Mouse (Mus musculus): ENCODE measurements around the gene Kri1.
A peak's percentile ranks its signal among the peaks of the same experiment; 100 is the strongest.
"Not testable (repeated sequence)": the region's sequence is repeated elsewhere in the genome, so short reads cannot be mapped to it uniquely, and the experiment has no call there.

The Kri1 gene

DNA sequence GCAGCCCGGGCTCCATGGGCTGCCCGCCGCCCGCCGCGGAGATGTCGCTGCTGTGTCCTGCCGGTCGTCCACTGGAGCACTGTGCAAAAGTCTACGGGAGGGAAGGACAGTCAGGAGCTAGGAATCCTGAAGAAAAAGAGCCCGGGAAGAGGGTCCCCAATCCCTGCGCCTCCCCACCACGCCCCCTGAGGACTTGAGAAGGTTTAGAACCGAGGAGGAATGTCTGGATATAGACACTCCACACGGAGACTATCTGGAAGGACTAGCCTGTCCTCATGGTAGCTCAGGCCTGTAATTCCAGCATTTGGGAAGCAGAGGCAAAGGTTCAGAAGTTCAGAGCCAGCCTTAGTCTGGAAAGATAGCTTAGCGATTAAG is 42.7 kb downstream of the Kri1 start:
- DNase-seq (ENCODE audit: low read depth in 1 of 2, low spot score in 2 of 2) = no peak

DNA sequence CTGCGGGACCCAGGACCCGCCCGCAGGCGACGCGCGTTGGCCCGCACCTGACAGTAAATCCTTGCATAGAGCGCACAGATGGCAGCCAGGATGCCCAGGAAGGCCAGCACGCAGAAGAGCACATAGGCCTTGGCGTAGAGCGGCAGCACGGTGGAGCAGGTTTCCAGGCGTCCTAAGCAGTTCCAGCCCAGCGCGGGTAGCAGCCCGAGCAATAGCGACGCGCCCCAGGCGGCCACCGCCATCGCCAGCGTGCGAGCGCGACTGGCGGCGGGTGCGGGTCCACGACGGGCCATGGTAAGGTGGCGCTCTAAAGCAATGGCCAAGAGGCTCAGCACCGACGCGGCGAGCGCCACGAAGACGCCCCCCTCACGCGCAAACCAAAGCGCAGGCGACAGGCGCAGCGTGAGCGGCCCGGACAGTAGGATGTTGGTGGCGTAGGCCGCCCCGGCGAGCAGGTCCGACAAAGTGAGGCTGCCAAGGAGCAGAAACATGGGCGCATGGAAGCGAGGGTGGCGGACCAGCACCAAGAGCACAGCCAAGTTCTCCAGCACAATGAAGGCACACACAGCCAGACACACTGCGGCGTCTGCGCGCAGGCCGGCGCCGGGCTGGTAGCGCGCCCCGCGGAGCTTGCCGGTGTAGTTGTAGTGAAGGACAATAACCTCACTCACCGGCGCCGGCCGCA is 43.2 kb downstream of the Kri1 start:
- DNase-seq (ENCODE audit: low read depth in 1 of 2, low spot score in 2 of 2) = no peak

DNA sequence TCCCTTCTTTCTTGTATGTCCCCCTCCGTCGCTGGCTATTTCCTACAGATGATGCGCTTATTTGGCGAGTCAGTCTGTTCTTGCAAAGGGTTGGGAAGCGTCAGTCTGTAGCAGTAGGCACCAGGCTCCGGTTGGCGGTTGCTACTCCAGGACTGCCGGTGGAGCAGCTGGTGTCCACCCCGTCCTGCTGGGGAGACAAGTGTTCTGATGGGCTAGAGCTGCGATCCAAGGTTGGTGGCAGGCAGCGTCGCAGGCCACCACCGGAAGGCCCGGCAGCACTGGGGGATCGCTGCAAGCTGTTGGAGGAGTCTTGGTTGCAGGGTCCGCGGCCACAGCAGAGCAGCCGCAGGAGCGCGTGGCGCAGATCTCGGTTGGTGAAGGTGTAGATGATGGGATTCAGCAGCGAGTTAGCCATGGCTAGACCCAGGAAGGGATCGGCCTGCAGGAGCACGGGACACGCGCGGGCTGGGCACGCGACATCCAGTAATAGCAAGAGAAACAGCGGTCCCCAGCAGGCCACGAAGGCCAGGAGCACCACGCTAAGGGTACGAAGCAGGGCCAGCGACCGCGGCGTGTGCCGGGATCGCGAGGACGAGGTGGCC is 43.8 kb downstream of the Kri1 start:
- DNase-seq (ENCODE audit: low read depth in 1 of 2, low spot score in 2 of 2) = no peak

DNA sequence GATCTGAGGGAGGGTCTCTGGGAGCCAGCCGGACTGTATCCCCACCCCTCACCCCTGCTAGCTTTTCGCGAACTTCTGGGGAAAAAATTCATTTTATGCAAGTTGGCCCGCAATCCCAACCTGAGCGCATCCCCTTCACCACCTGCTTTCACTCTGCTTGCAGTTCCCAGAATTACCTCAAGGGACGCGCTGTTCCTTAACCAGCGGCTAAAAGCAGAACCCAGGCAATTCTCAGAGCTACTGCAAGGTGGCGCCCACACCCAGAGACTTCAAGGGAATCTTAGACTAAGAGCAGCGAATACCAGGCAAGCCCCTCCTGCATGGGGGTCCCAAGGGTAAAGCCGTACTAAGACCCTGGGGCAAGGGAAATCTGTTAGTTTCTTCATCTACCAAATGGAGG is 46.4 kb downstream of the Kri1 start:
- peak in 1 of 2 experiments; percentile 72 for DNase-seq (ENCODE audit: low read depth in 1 of 2, low spot score in 2 of 2)

DNA sequence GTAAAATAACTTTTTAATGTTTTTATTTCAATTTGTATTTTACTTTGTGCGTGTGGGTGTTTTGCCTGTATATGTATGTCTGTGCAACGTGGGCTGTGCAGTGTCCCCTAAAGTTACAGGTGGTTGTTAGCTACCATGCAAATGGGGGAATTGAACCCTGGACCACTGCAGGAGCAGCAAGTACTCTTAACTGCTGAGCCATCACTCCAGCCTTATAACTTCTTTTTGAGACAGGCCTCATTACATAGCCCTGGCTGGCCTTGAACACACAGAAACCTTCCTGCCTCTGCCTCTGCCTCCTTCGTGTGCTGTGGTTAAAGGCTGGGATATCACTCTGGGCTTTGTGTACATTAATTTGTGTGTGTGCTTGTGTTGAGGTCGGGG is 48.3 kb downstream of the Kri1 start:
- no peak for DNase-seq (ENCODE audit: low read depth in 1 of 2, low spot score in 2 of 2)

DNA sequence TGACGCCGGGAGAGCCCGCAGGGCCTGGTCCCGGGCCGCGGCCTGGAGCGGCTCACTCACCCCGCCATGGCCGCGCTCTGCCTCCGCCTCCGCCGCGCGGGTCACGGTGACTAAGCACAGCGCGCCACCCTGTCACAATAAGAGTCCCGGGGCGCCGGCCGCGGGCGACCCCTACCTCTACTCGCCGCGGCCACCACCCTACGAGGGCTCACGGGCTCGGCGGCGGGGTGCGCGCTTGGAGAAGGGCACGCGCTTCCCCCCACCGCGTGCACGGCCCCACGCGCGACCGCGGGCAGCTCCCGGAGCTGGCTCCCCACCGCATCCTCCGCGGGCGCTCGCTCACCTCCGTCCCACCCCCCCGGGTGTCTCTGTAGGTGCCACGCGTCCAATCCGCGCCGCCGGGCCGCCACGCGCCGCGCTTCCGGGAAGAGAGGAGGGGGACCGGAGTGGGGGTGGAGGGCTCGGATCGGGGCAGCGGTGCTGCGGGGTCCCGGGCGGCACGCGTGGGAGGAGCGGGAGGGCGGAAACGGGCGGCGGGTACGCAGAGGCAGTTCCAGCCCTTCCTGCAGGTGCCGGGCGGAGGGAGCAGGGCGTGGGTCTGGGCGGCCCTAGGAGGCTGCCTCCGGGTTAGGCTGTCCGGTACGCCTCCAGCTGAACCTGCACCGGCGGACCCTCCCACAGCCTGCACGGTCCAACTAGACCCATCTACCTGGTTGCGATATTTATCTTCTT is 48.9 kb downstream of the Kri1 start, which contains the start of gene Keap1:
Gene Keap1, minus strand, starts transcription at position 629 of the 732 bp plus-strand sequence.
- peak in 1 of 2 experiments; percentile 59 for DNase-seq (ENCODE audit: low read depth in 1 of 2, low spot score in 2 of 2)

DNA sequence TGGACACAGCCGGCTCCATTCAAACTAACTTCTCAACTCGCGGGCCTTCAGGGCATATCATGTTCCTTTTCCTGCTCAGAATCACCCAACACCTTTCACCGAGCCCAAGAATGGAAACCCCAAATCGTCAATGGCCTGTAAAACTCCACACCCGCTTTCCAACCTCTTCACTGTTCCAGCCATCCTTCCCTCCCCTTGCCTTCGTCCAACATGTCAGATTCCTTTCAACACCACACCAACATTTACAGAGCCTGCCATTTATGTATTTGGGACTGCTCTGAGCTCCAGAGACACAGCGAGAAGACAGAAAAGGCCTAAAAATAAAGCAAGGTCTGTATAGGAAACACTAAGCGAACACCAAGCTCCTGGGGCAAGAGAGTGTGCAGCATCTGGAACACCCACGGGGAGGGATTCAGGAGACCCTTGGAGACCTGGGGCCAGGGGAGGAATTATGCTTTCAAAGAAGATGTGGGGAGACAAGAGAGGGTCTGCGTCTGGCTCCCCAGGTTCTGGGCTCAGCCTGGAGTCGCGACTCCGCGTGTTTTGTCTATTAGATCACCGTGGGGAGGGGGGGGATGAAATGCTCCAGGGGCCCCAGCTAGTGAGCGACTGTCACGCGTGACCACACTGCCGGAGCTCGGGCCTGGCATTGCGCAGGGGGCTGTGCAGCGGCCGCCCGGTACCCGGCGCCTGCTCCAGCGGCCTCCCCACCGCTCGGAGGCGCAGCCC is 49.6 kb downstream of the Kri1 start:
- DNase-seq (ENCODE audit: low read depth in 1 of 2, low spot score in 2 of 2) = no peak

DNA sequence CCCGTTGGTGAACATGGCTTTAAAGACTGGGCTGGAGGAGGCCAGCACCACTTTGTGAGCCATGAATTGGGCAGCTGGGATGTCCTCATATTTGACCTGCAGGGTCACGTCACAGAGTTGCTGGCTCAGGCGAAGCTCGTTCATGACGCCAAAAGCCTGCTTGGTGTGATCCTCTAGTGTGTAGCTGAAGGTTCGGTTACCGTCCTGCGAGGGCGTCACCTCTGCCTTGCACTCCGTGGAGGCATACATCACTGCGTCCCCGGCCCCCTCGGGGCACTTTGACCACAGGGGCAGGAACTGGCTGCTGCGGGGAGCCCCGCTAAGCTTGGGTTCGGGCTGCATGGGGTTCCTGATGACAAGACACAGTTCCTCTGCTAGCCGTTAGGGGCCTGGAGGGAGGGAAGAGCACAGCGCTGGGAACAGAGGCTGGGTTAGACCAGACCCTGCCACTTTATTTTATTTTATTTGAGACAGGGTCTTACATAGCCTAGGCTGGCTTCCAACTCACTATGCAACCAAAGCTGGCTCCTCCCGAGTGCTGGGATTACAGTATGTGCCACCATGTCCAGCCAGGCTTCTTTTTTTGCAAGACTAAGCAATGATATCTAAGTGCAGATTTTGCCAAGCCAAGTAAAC is 50.3 kb downstream of the Kri1 start:
- DNase-seq (ENCODE audit: low read depth in 1 of 2, low spot score in 2 of 2) = peak in 1 of 2 experiments; percentile 26

DNA sequence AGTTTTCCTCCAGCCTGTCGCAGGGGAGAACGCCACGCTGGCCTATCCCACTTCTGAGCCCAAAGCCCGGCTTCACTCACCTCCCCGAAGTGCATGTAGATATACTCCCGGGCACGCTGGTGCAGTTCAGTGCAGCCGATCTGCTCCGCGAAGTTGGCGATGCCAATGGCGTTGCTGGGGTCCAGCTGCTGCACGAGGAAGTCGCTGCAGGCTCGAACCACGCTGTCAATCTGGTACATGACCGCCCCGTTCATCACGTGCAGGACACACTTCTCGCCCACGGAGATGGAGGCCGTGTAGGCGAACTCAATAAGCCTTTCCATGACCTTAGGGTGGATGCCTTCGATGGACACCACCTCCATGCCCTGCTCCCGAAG is 50.8 kb downstream of the Kri1 start:
- no peak for DNase-seq (ENCODE audit: low read depth in 1 of 2, low spot score in 2 of 2)

DNA sequence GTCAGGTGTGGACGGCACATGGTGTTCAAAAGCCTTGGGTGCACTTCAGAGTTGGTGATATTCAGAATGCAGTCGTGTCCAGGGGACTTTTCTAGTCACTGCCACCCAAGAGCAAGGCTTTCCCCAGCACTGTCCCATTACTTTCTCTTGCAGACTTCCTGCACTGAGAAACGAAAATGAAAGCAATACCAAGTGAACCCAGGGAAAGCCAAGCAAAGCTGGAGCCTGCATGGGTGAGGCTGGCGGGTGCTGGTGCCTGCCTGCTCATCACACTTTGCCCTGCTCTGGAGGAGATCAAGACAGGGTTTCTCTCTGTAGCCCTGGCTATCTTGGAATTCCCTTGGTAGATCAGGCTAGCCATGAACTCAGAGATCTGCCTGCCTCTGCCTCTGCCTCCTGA is 52.4 kb downstream of the Kri1 start:
- no peak for DNase-seq (ENCODE audit: low read depth in 1 of 2, low spot score in 2 of 2)

DNA sequence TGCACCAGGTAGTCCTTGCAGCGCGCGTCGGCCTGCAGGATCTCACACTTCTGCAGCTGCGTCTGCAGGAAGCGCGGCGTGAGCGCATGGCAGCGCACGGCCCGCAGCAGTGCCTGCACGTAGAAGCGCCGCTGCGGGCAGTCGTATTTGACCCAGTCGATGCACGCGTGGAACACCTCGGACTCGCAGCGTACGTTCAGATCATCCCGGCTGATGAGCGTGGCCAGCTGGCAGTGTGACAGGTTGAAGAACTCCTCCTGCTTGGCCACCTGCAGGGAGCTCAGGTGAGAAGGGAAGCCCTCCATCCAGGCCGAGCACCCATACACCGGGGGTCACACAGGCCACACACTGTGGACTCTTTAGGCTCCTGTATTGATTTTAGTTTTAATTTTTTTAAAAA is 54.0 kb downstream of the Kri1 start:
- no peak for DNase-seq (ENCODE audit: low read depth in 1 of 2, low spot score in 2 of 2)

DNA sequence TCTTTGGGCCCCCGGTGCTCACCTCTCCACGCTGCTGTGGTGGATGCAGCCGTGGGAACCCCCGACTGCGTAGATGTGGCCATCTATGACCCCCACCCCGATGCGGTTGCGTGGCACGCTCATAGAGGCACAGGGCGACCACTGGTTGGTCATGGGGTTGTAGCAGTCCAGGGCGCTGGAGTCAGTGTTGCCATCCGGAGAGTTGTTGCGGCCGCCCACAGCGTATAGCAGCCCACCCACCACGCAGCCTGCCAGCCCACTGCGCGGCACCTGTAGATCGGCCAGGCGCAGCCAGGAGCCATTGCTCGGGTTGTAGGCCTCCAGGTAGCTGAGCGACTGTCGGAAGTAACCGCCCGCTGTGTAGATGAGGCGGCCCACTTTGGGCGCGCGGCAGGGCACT is 54.4 kb downstream of the Kri1 start:
- DNase-seq (ENCODE audit: low read depth in 1 of 2, low spot score in 2 of 2) = no peak

DNA sequence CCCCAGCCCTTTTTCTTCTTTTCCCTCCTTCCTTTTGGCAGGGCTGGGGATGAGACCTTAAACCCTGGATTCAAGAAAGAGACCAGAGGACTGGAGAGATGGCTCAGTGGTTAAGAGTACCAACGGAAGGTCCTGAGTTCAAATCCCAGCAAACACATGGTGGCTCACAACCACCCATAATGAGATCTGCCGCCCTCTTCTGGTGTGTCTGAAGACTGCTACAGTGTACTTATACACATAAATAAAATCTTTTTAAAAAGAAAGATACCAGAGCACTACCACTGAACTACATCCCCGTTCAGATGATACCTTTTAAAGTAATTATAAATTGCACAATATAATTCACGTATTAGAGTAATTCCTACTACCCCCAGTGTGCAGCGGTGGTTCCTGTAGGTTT is 54.9 kb downstream of the Kri1 start:
- DNase-seq (ENCODE audit: low read depth in 1 of 2, low spot score in 2 of 2) = no peak

DNA sequence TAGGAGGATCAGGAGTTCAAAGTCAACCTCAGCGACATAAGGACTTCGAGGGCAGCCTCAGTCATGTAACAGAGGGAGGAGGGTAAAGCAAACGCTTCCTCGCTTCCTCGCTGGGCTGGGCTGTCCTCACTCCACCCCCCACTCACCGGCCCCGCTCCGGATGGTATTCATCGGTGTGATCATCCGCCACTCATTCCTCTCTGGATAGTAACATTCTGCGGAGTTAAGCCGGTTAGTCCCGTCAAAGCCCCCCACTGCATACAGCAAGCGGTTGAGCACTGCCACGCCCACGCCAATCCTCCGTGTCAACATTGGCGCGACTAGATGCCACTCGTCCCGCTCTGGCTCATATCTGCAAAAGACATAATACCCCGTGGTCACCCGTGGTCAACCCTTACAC is 56.2 kb downstream of the Kri1 start:
- no peak for DNase-seq (ENCODE audit: low read depth in 1 of 2, low spot score in 2 of 2)

DNA sequence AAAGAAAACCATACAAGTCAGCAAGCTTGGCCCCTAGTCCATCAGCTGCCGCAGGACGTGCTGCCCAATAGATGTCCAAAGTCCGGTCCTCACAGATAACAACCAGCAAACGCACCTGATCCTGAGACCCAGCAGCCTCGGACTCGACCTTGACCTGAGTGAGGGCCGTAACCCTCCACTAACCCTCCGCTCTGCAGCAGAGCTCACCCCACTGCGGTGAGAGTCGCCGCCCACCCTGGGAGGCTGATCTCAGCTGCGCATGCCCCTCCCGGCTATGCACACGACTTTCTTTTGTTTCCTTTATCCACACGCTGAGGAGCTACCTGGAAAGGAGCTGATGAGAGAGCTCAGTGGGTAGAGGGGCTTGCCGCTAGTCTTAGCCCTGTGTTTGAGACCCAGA is 60.4 kb downstream of the Kri1 start:
- DNase-seq (ENCODE audit: low read depth in 1 of 2, low spot score in 2 of 2) = no peak

DNA sequence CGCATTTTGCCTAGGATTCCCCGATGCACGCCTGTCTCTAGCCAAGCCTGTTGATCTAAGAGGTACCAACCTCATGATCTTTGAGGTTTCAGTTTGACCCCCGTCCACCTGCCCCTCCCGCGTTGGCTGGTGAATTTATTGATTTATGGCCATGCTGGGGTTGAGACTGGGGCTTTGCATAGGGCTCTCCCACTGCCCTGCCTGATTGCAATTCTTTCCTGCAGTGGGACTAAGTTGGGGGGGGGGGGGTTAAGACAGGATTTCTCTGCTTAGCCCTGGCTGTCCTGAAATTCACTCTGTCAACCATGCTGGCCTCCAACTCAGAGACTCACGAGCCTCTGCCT is 62.4 kb downstream of the Kri1 start:
- no peak for DNase-seq (ENCODE audit: low read depth in 1 of 2, low spot score in 2 of 2)

DNA sequence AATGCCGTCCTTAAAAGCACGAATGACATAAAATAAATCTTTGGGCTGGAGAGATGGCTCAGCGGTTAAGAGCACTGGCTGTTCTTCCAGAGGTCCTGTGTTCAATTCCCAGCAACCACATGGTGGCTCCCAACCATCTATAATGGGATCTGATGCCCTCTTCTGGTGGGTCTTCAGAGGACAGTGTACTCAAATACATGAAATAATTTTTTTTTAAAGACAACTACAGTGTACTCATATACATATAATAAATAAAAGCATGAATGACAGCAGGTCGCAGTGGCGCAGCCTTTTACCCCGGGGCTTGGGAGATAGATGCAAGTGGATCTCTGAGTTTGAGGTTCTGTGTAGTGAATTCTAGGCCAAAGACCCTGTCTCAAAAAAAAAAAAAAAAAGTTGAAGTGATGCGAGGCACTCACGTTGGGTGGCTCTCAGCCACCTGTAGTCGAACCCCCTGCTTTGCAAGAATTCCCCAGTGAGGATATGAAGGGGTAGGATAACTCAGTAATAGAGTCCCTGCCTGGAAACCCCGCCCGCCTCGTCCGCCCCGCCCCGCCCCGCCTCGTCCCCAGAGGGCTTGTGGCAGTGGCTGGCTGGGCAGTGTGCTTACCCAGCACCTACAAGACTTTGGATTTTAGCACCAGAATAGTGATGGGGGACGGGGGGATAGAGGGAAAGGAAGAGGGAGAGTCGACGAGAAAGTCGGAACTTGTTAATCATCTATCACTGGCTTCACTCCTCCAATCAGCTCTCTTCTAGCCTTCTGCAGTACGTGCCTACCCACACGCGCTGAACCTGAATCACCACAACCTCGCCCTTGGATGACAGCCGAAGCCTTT is 63.0 kb downstream of the Kri1 start:
- no peak for DNase-seq (ENCODE audit: low read depth in 1 of 2, low spot score in 2 of 2)

DNA sequence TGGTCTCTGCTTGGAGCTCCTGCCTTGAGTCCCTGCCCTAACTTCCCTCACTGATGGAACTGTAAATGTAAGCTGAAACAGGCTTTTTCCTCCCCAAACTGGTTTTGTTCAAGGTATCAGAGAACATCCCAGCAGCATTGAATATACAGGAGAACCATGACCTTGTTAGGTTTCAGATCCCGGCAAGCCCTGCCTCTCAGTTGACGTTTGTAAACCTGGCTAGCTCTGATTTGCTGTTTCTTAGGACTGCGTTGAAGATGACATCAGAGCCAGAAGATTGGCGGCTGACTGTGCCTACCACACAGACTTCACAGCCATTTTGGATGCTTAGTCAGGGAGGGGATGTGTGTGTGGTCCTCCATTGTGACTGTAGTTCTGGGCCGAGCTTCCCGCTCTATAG is 63.9 kb downstream of the Kri1 start:
- DNase-seq (ENCODE audit: low read depth in 1 of 2, low spot score in 2 of 2) = no peak

DNA sequence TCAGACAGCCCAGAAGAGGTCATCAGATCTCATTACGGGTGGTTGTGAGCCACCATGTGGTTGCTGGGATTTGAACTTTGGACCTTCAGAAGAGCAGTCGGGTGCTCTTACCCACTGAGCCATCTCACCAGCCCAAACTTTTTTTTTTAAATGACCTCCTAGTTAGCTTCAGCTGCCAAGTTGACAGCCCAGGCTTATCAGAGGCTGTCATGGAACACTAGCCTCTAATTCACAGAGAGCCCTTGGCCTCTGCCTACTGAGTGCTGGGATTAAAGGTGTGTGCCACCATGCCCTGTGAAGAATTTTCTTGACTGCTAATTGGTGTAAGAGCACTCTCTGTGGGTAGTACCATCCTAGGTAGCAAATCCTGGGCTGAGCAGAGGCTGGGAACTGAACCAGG is 64.3 kb downstream of the Kri1 start:
- not testable (repeated sequence) for DNase-seq (ENCODE audit: low read depth in 1 of 2, low spot score in 2 of 2)
